Mouse (Mus musculus): ENCODE measurements around the gene Vamp4. TPM values are rescaled to one million over a fixed set of nuclear protein-coding genes. Genes with fewer than 3 reads are reported as not detected.

The Vamp4 gene
- polyA plus RNA-seq (2012; fragmentation: generic; extraction: Trizol) = 14.6 TPM

DNA sequence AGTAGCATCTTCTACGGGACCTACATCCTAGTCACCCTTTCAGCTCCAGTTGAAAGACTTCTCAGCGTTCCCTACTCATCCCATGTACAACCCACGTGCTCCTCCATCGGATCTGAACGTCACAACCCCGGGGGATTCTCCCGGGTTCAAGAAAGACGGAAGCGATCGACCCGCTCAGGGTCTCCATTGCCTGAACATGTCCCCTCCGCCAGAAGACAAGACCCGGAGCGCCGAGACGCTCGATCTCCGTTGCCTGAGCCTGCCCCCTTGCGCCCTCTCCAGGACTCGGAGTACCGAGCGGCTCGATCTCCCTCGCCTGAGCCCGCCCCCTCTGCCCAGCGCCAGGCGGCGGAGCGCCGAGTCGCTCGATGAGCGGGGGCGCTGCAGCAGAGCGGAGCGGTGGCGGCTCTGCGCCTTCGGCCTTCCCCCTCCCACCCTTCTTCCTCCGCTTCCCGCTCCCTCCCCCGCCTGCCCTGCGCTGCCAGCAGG, at the start of gene Vamp4:
TSS of gene Vamp4 (plus strand) at position 256 of the 489 bp plus-strand sequence.
- Histone ChIP-seq H3K4me3 (peak within 1 kb of the TSS; percentile 59), H3K27me3 (ENCODE audit: control insufficient read depth, insufficient read depth, insufficient read length) (no peaks in the 10 kb centered on the region), H3K36me3 (ENCODE audit: control insufficient read depth, insufficient read depth) (peaks cover 13% of the 10 kb centered on the region), H3K79me2 (ENCODE audit: control insufficient read depth, insufficient read depth) (peaks cover 18% of the 10 kb centered on the region), H3ac (ENCODE audit: control insufficient read depth, insufficient read length) (peak within 1 kb of the TSS; percentile 77), H3K4me2 (ENCODE audit: low read depth) (peak within 1 kb of the TSS; percentile 82)
- no peak for TF ChIP-seq TCF3 (IDR thresholded peaks at IDR 0.05; ENCODE audit: insufficient read length, low read depth)
- TF ChIP-seq SRF (IDR thresholded peaks at IDR 0.05; ENCODE audit: control insufficient read depth, insufficient read length, low read depth) = peak; percentile 94
- no peak for TF ChIP-seq MYOD1 (IDR thresholded peaks at IDR 0.05; ENCODE audit: control insufficient read depth in 1 of 3, insufficient read length in 2 of 3, low read depth in 2 of 3)
- peak; percentile 11 for TF ChIP-seq USF1 (IDR thresholded peaks at IDR 0.05; ENCODE audit: low read depth)
- TF ChIP-seq POLR2AphosphoS2 (IDR thresholded peaks at IDR 0.05; ENCODE audit: insufficient read length, low read depth) = peak; percentile 78
- no peak for TF ChIP-seq MAX (IDR thresholded peaks at IDR 0.05; ENCODE audit: low read depth)
- TF ChIP-seq REST (IDR thresholded peaks at IDR 0.05; ENCODE audit: insufficient read depth, insufficient read length) = no peak
- no peak for TF ChIP-seq POLR2A (IDR thresholded peaks at IDR 0.05; ENCODE audit: insufficient read length, low read depth)
- no peak for TF ChIP-seq E2F4 (IDR thresholded peaks at IDR 0.05; ENCODE audit: insufficient read depth)
- no peak for TF ChIP-seq TCF12 (IDR thresholded peaks at IDR 0.05; ENCODE audit: insufficient read depth, poor library complexity, severe bottlenecking)
- TF ChIP-seq MYOG (IDR thresholded peaks at IDR 0.05; ENCODE audit: control insufficient read depth in 1 of 3, insufficient read depth in 1 of 3, insufficient read length in 2 of 3, low read depth in 2 of 3) = peak in 2 of 3 experiments; percentile 4 to 52
- no peak for TF ChIP-seq CEBPB (IDR thresholded peaks at IDR 0.05; ENCODE audit: insufficient read depth, poor library complexity, severe bottlenecking)

DNA sequence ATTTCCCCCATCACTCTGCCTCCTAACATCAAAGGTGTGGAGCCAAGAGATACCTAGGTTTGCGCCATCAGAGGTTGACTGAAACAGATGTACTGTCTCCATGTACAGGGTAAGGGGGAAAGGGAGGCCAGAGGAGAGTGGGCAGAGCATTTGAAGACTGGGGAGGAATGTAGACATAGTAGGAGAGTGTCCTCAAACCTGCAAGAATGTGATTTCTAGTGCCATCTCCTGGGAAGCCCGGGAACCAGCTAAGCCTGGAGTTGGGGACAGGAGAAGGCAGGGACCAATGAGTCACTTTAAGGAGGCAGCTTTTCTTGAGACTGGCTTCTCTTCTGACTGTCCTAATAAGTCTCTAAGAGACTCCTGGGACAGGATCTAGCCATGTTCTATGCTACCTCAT, 40.7 kb upstream of the Vamp4 start:
- H3K4me3 ChIP-seq = no peak overlapping the region
- peaks cover 3% of the 10 kb centered on the region for H3K36me3 ChIP-seq (ENCODE audit: control insufficient read depth, insufficient read depth)
- no peak overlapping the region for H3K4me2 ChIP-seq (ENCODE audit: low read depth)
- H3K27me3 ChIP-seq (ENCODE audit: control insufficient read depth, insufficient read depth, insufficient read length) = no peaks in the 10 kb centered on the region
- no peak for TF ChIP-seq CEBPB (IDR thresholded peaks at IDR 0.05; ENCODE audit: insufficient read depth, poor library complexity, severe bottlenecking)
- no peak for TF ChIP-seq TCF3 (IDR thresholded peaks at IDR 0.05; ENCODE audit: insufficient read length, low read depth)
- no peak for TF ChIP-seq E2F4 (IDR thresholded peaks at IDR 0.05; ENCODE audit: insufficient read depth)
- no peak for TF ChIP-seq MYOG (IDR thresholded peaks at IDR 0.05; ENCODE audit: control insufficient read depth in 1 of 3, insufficient read depth in 1 of 3, insufficient read length in 2 of 3, low read depth in 2 of 3)
- no peak for TF ChIP-seq MYOD1 (IDR thresholded peaks at IDR 0.05; ENCODE audit: control insufficient read depth in 1 of 3, insufficient read length in 2 of 3, low read depth in 2 of 3)
- TF ChIP-seq SRF (IDR thresholded peaks at IDR 0.05; ENCODE audit: control insufficient read depth, insufficient read length, low read depth) = no peak
- no peak for TF ChIP-seq POLR2AphosphoS2 (IDR thresholded peaks at IDR 0.05; ENCODE audit: insufficient read length, low read depth)
- no peak for TF ChIP-seq POLR2A (IDR thresholded peaks at IDR 0.05; ENCODE audit: insufficient read length, low read depth)
- no peak for TF ChIP-seq MAX (IDR thresholded peaks at IDR 0.05; ENCODE audit: low read depth)
- TF ChIP-seq REST (IDR thresholded peaks at IDR 0.05; ENCODE audit: insufficient read depth, insufficient read length) = no peak
- no peak for TF ChIP-seq USF1 (IDR thresholded peaks at IDR 0.05; ENCODE audit: low read depth)
- no peak for TF ChIP-seq TCF12 (IDR thresholded peaks at IDR 0.05; ENCODE audit: insufficient read depth, poor library complexity, severe bottlenecking)
- no peaks in the 10 kb centered on the region for H3K79me2 ChIP-seq (ENCODE audit: control insufficient read depth, insufficient read depth)
- H3ac ChIP-seq (ENCODE audit: control insufficient read depth, insufficient read length) = no peak overlapping the region

DNA sequence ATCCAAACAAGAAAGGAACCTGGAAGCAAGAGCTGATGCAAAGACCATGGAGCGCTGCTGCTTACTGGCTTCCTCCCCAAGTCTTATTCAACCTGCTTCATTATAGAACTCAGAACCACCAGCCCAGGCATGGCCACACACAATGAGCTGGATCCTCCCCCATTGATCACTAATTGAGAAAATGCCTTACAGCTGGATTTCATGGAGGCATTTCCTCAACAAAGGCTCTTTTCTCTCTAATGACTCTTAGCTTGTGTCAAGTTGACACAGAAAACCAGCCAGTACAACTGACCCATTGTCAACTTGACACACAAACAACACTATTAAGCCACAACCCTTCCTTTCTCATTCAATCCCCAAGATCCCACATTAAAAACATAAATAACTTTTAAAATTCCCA, 39.6 kb upstream of the Vamp4 start:
- H3K27me3 ChIP-seq (ENCODE audit: control insufficient read depth, insufficient read depth, insufficient read length) = no peaks in the 10 kb centered on the region
- H3K79me2 ChIP-seq (ENCODE audit: control insufficient read depth, insufficient read depth) = no peaks in the 10 kb centered on the region
- peaks cover 11% of the 10 kb centered on the region for H3K36me3 ChIP-seq (ENCODE audit: control insufficient read depth, insufficient read depth)
- no peak for TF ChIP-seq TCF12 (IDR thresholded peaks at IDR 0.05; ENCODE audit: insufficient read depth, poor library complexity, severe bottlenecking)
- no peak overlapping the region for H3ac ChIP-seq (ENCODE audit: control insufficient read depth, insufficient read length)
- H3K4me2 ChIP-seq (ENCODE audit: low read depth) = no peak overlapping the region
- H3K4me3 ChIP-seq = no peak overlapping the region

DNA sequence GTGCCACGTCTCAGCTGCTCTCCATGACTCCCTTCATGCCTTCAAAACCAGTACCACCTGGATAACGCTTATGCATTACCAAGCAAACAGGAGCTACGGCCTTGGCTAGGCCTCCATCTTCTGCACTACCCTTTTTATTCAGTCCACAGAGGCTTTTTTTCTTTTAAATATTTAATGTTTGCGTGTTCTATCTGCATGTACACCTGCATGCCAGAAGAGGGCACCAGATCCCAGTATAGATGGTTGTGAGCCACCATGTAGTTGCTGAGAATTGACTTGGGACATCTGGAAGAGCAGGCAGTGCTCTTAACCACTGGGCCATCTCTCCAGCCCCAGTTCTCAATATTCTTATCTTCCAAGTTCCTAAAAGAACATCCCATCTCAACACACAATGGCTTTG, 38.7 kb upstream of the Vamp4 start:
- Histone ChIP-seq H3K79me2 (ENCODE audit: control insufficient read depth, insufficient read depth) (no peaks in the 10 kb centered on the region), H3K27me3 (ENCODE audit: control insufficient read depth, insufficient read depth, insufficient read length) (no peaks in the 10 kb centered on the region), H3ac (ENCODE audit: control insufficient read depth, insufficient read length) (no peak overlapping the region), H3K4me2 (ENCODE audit: low read depth) (no peak overlapping the region), H3K36me3 (ENCODE audit: control insufficient read depth, insufficient read depth) (peaks cover 14% of the 10 kb centered on the region), H3K4me3 (no peak overlapping the region)
- TF ChIP-seq MYOG (IDR thresholded peaks at IDR 0.05; ENCODE audit: control insufficient read depth in 1 of 3, insufficient read depth in 1 of 3, insufficient read length in 2 of 3, low read depth in 2 of 3) (no peak), SRF (IDR thresholded peaks at IDR 0.05; ENCODE audit: control insufficient read depth, insufficient read length, low read depth) (no peak), CEBPB (IDR thresholded peaks at IDR 0.05; ENCODE audit: insufficient read depth, poor library complexity, severe bottlenecking) (no peak), TCF12 (IDR thresholded peaks at IDR 0.05; ENCODE audit: insufficient read depth, poor library complexity, severe bottlenecking) (no peak), E2F4 (IDR thresholded peaks at IDR 0.05; ENCODE audit: insufficient read depth) (no peak), MAX (IDR thresholded peaks at IDR 0.05; ENCODE audit: low read depth) (no peak), TCF3 (IDR thresholded peaks at IDR 0.05; ENCODE audit: insufficient read length, low read depth) (no peak), MYOD1 (IDR thresholded peaks at IDR 0.05; ENCODE audit: control insufficient read depth in 1 of 3, insufficient read length in 2 of 3, low read depth in 2 of 3) (no peak), USF1 (IDR thresholded peaks at IDR 0.05; ENCODE audit: low read depth) (no peak), POLR2AphosphoS2 (IDR thresholded peaks at IDR 0.05; ENCODE audit: insufficient read length, low read depth) (no peak), POLR2A (IDR thresholded peaks at IDR 0.05; ENCODE audit: insufficient read length, low read depth) (no peak), REST (IDR thresholded peaks at IDR 0.05; ENCODE audit: insufficient read depth, insufficient read length) (no peak)

DNA sequence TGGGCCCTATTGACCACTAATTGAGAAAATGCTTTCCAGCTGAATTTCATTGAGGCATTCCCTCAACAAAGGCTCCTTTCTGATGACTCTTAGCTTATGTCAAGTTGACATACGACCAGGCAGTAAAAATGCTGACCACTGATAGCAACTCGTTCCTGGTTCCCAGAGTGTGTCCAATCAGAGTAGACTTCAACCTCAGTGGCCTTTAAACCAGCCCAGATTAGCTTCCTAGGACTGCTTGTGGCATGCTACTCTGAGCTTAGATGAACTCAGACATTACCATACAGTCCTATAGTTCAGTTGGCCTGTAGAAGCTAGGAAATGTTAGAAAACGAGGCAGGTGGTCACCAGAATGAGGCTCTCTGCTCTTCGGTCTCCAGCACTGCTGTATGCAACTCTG, 38.0 kb upstream of the Vamp4 start:
- Histone ChIP-seq H3K4me2 (ENCODE audit: low read depth) (no peak overlapping the region), H3K79me2 (ENCODE audit: control insufficient read depth, insufficient read depth) (no peaks in the 10 kb centered on the region), H3ac (ENCODE audit: control insufficient read depth, insufficient read length) (no peak overlapping the region), H3K27me3 (ENCODE audit: control insufficient read depth, insufficient read depth, insufficient read length) (no peaks in the 10 kb centered on the region), H3K36me3 (ENCODE audit: control insufficient read depth, insufficient read depth) (peaks cover 16% of the 10 kb centered on the region), H3K4me3 (no peak overlapping the region)
- no peak for TF ChIP-seq SRF (IDR thresholded peaks at IDR 0.05; ENCODE audit: control insufficient read depth, insufficient read length, low read depth)
- no peak for TF ChIP-seq REST (IDR thresholded peaks at IDR 0.05; ENCODE audit: insufficient read depth, insufficient read length)
- TF ChIP-seq TCF12 (IDR thresholded peaks at IDR 0.05; ENCODE audit: insufficient read depth, poor library complexity, severe bottlenecking) = no peak
- no peak for TF ChIP-seq TCF3 (IDR thresholded peaks at IDR 0.05; ENCODE audit: insufficient read length, low read depth)
- no peak for TF ChIP-seq MAX (IDR thresholded peaks at IDR 0.05; ENCODE audit: low read depth)
